Mouse (Mus musculus): ENCODE measurements at regions not wholly inside any gene's neighbourhood (a gene's known extent, or its start where the extent isn't known, plus 50 kb on each side); places are given as distances from the start of the nearest gene placed in this dataset.

GRCm38 (mm10) chr11:52678259-52678658, 86.2 kb upstream of the Fstl4 start:
- Histone ChIP-seq H3K9me3 (ENCODE audit: control insufficient read depth, low read length) (no peaks in the 10 kb centered on the region), H3K27me3 (ENCODE audit: control insufficient read depth, insufficient read depth, low read length) (no peaks in the 10 kb centered on the region), H3K27ac (ENCODE audit: low read depth, low read length) (no peak overlapping the region), H3K4me3 (ENCODE audit: low read depth, low read length) (no peak overlapping the region), H3K4me2 (ENCODE audit: low read depth) (no peak overlapping the region), H3K9ac (ENCODE audit: low read length) (no peak overlapping the region), H3K4me1 (ENCODE audit: control insufficient read depth, insufficient read depth, low read length) (no peaks in the 10 kb centered on the region), H3K36me3 (ENCODE audit: control insufficient read depth, insufficient read depth, low read length) (no peaks in the 10 kb centered on the region)
- ATAC-seq (ENCODE audit: insufficient read depth, low FRiP score, low TSS enrichment) (no peak), DNase-seq (ENCODE audit: low spot score) (no peak)
- 85% methylated on average over 4 of the region's 4 CpGs for WGBS

GRCm38 (mm10) chr11:52685436-52685835, 79.0 kb upstream of the Fstl4 start:
- 60% methylated on average over 2 of the region's 2 CpGs for WGBS
- H3K36me3 ChIP-seq (ENCODE audit: control insufficient read depth, insufficient read depth, low read length), result no peaks in the 10 kb centered on the region
- H3K9me3 ChIP-seq (ENCODE audit: control insufficient read depth, low read length), result no peaks in the 10 kb centered on the region

GRCm38 (mm10) chr11:52692701-52693100, 71.7 kb upstream of the Fstl4 start:
- H3K9me3 ChIP-seq (ENCODE audit: control insufficient read depth, low read length), result no peaks in the 10 kb centered on the region
- WGBS, result 75% methylated on average over 3 of the region's 3 CpGs
- H3K9ac ChIP-seq (ENCODE audit: low read length), result no peak overlapping the region
- H3K27me3 ChIP-seq (ENCODE audit: control insufficient read depth, insufficient read depth, low read length), result no peaks in the 10 kb centered on the region
- ATAC-seq (ENCODE audit: insufficient read depth, low FRiP score, low TSS enrichment) (no peak), DNase-seq (ENCODE audit: low spot score) (no peak)
- H3K4me2 ChIP-seq (ENCODE audit: low read depth), result no peak overlapping the region
- H3K4me3 ChIP-seq (ENCODE audit: low read depth, low read length), result no peak overlapping the region
- no peak overlapping the region for H3K27ac ChIP-seq (ENCODE audit: low read depth, low read length)
- no peaks in the 10 kb centered on the region for H3K4me1 ChIP-seq (ENCODE audit: control insufficient read depth, insufficient read depth, low read length)
- no peaks in the 10 kb centered on the region for H3K36me3 ChIP-seq (ENCODE audit: control insufficient read depth, insufficient read depth, low read length)

More at GRCm38 (mm10) chr11:52685436-52685835, 79.0 kb upstream of the Fstl4 start:
- H3K27ac ChIP-seq (ENCODE audit: low read depth, low read length), result no peak overlapping the region
- DNase-seq (ENCODE audit: low spot score) (no peak), ATAC-seq (ENCODE audit: insufficient read depth, low FRiP score, low TSS enrichment) (no peak)
- no peaks in the 10 kb centered on the region for H3K4me1 ChIP-seq (ENCODE audit: control insufficient read depth, insufficient read depth, low read length)
- no peak overlapping the region for H3K9ac ChIP-seq (ENCODE audit: low read length)
- no peaks in the 10 kb centered on the region for H3K27me3 ChIP-seq (ENCODE audit: control insufficient read depth, insufficient read depth, low read length)
- no peak overlapping the region for H3K4me3 ChIP-seq (ENCODE audit: low read depth, low read length)
- no peak overlapping the region for H3K4me2 ChIP-seq (ENCODE audit: low read depth)

- no peaks in the 10 kb centered on the region for H3K4me1 ChIP-seq (ENCODE audit: control insufficient read depth, insufficient read depth, low read length)
- DNase-seq (ENCODE audit: low spot score), result no peak
- WGBS, result 63% methylated on average over 10 of the region's 10 CpGs
Observed at GRCm38 (mm10) chr11:52701682-52702081, 62.8 kb upstream of the Fstl4 start.

GRCm38 (mm10) chr11:52703391-52703790, 61.0 kb upstream of the Fstl4 start:
- Histone ChIP-seq H3K4me2 (ENCODE audit: low read depth) (no peak overlapping the region), H3K4me3 (ENCODE audit: low read depth, low read length) (no peak overlapping the region), H3K36me3 (ENCODE audit: control insufficient read depth, insufficient read depth, low read length) (no peaks in the 10 kb centered on the region), H3K9me3 (ENCODE audit: control insufficient read depth, low read length) (no peaks in the 10 kb centered on the region), H3K9ac (ENCODE audit: low read length) (no peak overlapping the region), H3K4me1 (ENCODE audit: control insufficient read depth, insufficient read depth, low read length) (no peaks in the 10 kb centered on the region), H3K27me3 (ENCODE audit: control insufficient read depth, insufficient read depth, low read length) (no peaks in the 10 kb centered on the region), H3K27ac (ENCODE audit: low read depth, low read length) (no peak overlapping the region)
- ATAC-seq (ENCODE audit: insufficient read depth, low FRiP score, low TSS enrichment), result no peak
- no peak for DNase-seq (ENCODE audit: low spot score)
- 75% methylated on average over 4 of the region's 4 CpGs for WGBS

More at GRCm38 (mm10) chr11:52701682-52702081, 62.8 kb upstream of the Fstl4 start:
- Histone ChIP-seq H3K36me3 (ENCODE audit: control insufficient read depth, insufficient read depth, low read length) (no peaks in the 10 kb centered on the region), H3K9ac (ENCODE audit: low read length) (no peak overlapping the region), H3K4me3 (ENCODE audit: low read depth, low read length) (no peak overlapping the region), H3K9me3 (ENCODE audit: control insufficient read depth, low read length) (no peaks in the 10 kb centered on the region), H3K4me2 (ENCODE audit: low read depth) (no peak overlapping the region), H3K27me3 (ENCODE audit: control insufficient read depth, insufficient read depth, low read length) (no peaks in the 10 kb centered on the region), H3K27ac (ENCODE audit: low read depth, low read length) (no peak overlapping the region)
- ATAC-seq (ENCODE audit: insufficient read depth, low FRiP score, low TSS enrichment), result no peak
